Mouse (Mus musculus) megakaryocyte, embryonic 14.5 days (primary cell): Measurements from ENCODE around the gene Fam78a.

Experiments used
- FLI1 ChIP-seq: IDR thresholded peaks from 2 replicates; pipeline ENCODE4 v1.6.1; 2012; ENCODE audit warnings: low read length, inconsistent platforms, mixed read lengths
- GATA1 ChIP-seq: IDR thresholded peaks from 3 replicates; pipeline ENCODE4 v1.6.1; 2012; ENCODE audit warnings: mixed read lengths, low read length, inconsistent platforms, borderline replicate concordance

DNA sequence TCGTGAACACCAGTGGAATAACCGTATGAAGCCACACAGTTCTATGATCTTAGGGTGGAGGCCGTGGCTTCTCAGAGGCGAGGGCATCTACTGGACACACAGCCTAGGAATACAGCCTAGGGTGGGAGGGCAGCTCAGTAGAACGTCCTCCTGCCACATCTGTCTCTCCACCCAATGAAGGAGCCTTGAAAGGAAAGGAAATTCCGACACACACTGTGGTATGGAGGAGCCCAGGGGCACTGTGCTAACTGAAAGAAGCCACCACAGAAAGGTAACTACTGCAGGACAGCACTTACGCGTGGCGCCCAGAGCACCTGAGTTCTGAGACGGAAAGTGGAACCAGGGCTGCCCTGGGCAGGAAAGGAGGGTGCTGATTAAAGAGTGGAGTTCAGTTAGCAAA is 13.9 kb downstream of the Fam78a start:
- TF ChIP-seq GATA1 (no peak), FLI1 (no peak)
